Mouse (Mus musculus): ENCODE results near the gene Ankrd65.
"Not testable (repeated sequence)": the region's sequence is repeated elsewhere in the genome, so short reads cannot be mapped to it uniquely, and the experiment has no call there.

Gene Ankrd65

DNA sequence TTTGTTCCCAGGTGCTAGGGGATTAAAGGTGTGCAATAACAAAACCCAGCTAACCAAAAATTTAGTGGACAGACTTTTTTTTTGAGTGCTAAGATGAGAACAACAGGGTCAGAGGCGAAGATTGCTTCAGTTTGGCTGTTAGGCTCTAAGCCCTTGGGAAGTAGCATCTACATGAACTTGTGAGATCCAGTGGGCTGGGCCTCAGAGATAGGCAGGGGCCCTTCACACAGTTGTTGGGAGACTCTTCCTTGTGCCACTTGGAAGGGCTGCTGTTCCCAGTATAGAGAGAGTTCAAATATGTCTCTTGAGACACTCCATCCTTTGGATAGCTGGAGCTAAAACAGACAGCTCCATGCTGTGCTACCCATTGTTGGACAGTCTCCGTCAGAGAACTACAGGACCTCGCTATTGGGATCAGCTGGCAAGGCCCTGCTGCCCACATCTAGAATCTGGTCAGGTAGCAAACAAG is at the start of gene Ankrd65:
Gene Ankrd65 (plus strand): TSS at position 419 of the 469 bp plus-strand sequence.
- no peak for DNase-seq (ENCODE audit: low spot score)

DNA sequence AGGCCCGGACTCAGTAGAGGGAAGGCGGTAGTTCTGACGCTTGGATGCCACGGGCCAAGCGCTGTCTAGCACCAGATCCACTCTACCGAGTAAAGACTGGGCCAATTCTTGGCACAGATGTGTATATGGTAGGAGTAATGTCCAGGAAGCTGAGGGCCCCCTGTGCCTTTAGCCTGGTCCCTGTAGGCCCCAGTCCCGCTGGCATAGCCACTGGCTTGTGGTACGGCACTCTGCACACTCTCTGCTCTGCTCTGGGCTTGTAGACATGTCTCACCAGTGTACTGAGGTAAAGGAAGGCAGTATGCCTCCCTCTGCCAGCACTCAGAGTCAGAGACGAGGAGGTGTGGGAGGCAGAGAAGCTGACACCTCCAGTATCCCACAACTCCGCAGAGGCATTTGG is 49.6 kb upstream of the Ankrd65 start:
- DNase-seq (ENCODE audit: low spot score), result not testable (repeated sequence)

- no peak for DNase-seq (ENCODE audit: low spot score)
These were observed 47.6 kb upstream of the Ankrd65 start for GRCm38 (mm10) chr4:155742684-155743083.

DNA sequence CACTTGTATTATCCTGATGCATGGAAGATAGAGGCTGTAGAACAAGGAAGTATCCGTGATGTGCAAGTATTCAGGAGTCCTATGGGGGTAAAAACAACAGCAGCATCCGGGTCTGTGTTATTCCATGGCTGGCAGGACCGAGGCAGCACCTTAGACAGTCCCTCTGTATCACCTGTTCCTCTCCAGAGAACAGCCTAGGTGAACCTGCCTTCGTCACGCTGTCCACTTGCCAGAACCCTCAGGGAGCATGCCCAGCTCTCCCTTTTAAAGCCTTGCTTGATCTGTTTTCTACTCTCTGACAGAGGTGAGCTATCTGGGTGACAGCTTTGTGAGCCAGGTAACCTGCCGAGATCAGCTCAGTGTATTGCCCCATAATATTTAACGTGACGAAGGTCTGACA is 45.8 kb upstream of the Ankrd65 start:
- no peak for DNase-seq (ENCODE audit: low spot score)

DNA sequence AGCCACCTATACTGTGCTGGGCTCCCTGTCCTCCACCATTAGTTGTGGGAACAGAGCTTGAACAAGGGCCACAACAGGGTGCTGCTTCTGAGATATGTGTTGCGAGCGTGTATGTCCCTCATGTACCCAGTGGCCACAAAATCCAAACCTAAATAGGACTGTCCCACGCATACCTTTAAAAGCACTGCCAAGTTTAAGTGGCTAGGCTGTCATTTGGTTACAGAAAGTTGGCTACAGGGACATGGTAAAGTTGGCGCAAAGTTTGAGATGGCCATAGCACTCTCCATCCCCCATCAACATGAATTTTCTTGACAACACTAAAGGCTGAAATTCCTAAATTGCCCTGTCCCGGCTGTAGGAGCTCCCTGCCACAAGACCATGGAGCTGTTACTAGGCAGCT is 45.1 kb upstream of the Ankrd65 start:
- DNase-seq (ENCODE audit: low spot score), result no peak

GRCm38 (mm10) chr4:155746036-155746548 is 44.1 kb upstream of the Ankrd65 start:
- no peak for DNase-seq (ENCODE audit: low spot score)

GRCm38 (mm10) chr4:155746575-155747490 is 43.4 kb upstream of the Ankrd65 start:
- DNase-seq (ENCODE audit: low spot score), result no peak

DNA sequence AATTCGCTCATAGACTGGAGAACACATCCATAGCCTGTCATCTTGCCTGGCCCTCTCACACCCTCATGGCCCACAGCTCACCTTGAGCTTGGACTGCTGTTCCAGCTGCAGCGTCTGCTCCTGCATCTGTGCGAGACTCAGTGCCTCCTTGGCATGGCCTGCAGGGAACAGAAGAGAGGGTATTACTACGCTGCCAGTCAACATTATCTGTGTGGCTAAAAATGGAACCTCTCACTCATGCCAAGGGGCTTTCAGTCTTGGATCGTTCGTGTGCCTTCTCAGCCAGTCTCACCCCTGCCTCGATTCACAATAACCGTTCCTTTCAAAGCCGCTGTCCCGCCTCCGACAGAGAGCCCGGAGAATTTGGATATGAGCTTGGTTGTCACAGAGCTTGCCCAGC is 33.2 kb upstream of the Ankrd65 start:
- DNase-seq (ENCODE audit: low spot score), result no peak

GRCm38 (mm10) chr4:155759862-155760612 is 30.2 kb upstream of the Ankrd65 start:
- DNase-seq (ENCODE audit: low spot score), result no peak

- peak; percentile 95 for DNase-seq (ENCODE audit: low spot score)
These were observed 29.5 kb upstream of the Ankrd65 start, which contains the start of gene Atad3a for GRCm38 (mm10) chr4:155760613-155761355. Atad3a (minus strand) TSS chr4:155761093.

DNA sequence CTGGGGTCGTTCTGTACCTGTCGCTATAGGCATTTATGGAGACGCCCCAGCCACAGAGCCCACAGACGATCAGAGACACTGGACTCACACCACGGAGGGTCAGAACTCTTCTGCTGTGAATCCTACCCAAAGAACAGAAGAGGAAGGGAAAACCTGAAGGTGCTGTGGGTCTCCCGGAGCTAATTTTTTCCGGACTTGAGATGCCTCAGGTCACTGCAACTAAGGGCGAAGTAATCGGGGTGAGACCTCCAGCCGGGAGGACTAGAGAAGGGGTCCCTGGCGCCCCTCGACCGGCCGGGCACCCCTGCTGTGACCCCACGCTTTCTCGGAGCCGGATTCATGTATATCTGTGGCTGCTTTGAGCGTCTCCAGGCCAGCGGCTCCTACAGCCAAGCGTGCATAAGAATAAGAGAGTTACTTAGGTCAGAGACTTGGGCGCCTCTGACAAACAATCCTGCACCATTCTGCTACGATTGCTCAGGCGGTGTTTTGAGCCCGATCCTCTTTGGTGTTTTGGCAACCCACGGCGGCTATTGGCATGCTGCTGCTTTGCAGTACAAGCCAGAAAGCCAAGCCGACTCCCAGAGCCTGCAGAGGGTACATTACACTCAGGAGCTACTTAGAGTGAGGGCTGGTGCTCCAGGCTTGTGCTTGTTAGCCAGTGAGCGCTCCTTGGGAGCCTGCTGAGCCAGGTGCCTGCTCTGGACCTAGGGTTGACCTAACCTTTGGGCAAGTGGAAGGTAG is 28.7 kb upstream of the Ankrd65 start:
- DNase-seq (ENCODE audit: low spot score), result no peak

- DNase-seq (ENCODE audit: low spot score), result no peak
These were observed 27.9 kb upstream of the Ankrd65 start for GRCm38 (mm10) chr4:155762357-155762756.

DNA sequence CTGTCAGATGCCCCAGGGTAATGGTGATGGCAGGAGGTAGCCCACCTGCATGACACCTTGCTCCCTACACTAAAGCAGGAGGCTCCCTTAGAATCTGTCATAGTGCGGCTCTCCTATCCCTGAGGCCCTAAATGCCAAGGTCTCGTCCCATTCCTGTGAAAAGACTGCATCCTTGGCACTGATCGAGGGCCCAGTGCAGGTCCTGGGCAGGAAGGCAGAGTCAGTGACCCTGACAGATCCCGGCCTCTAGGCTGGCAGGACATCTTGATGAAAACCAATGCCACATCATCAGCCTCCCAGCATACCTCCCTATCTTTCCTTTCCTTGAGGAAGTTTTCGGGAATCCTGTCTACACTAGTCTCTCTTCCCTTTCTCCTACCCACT is 20.8 kb upstream of the Ankrd65 start:
- DNase-seq (ENCODE audit: low spot score), result no peak

GRCm38 (mm10) chr4:155769880-155770512 is 20.2 kb upstream of the Ankrd65 start:
- DNase-seq (ENCODE audit: low spot score), result peak; percentile 89

DNA sequence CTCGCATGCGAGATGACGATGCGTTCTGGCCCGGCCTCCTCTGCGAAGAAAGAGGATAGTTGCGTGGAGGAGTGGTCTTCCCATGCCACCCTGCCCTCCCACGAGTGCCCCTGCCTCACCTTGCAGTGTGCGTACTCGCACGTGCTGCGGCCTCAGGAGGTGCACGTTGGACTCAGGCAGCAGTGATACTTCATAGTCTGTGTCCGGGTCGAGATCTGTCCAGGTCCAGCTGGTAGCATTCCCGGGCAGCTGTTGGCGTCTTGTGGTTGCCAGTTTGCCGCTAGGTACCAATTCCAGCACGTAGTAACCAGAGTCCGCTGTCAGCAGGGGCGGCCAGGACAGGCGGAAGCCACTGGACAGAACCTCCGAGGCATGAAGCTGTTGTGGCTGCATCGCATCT is 19.6 kb upstream of the Ankrd65 start:
- DNase-seq (ENCODE audit: low spot score), result no peak

DNA sequence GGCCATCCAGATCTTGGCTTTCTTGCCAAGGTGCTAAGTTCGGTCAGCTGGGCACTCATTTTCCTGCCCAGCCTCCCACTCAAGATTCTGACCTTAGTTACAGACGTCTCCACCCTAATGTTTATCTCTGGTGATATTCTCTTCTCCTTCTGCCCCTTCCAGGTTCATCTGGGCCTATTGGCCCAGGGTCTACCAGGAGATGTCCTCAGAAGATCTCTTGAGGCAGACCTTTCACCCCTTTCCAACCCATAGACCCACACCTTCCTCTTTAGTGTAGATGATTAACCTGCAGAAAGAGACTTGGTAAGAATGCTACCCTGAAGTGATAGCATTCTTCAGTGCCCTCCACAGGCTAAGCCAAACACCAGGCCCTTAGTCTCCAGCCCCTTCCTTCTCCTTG is 18.5 kb upstream of the Ankrd65 start:
- DNase-seq (ENCODE audit: low spot score), result no peak

DNA sequence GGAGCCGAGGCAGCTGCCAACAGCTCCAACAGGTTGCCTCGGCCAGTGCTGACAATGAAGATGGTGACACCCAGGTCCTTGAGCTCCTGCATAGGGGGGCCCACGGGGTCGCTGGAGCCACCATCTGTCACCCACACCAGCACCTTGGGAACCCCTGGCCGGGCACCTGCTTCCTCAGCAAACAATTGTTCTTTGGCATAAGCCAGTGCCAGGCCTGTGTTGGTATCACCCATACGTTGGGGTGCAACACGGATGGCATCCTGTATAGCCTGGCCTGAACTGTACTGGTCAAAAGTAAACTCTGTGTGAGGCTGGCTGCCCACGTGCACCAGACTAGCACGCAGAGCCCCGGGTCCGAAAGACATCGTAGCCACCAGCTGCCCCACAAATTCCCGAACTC is 17.5 kb upstream of the Ankrd65 start:
- DNase-seq (ENCODE audit: low spot score), result no peak

GRCm38 (mm10) chr4:155773335-155774078 is 16.7 kb upstream of the Ankrd65 start:
- no peak for DNase-seq (ENCODE audit: low spot score)

- peak; percentile 85 for DNase-seq (ENCODE audit: low spot score)
These were observed 15.9 kb upstream of the Ankrd65 start, which contains the start of gene Vwa1 for GRCm38 (mm10) chr4:155774280-155774754. Vwa1 (minus strand) TSS chr4:155774698.

Data from testis, postnatal 14 days (tissue).